Mouse (Mus musculus) kidney, adult 2 months (tissue): Measurements from ENCODE around the gene Tnfrsf25.

ENCODE experiments used
- CTCF ChIP-seq: fragments of 200-500 bp; conservative IDR thresholded peaks from 2 replicates; pipeline ENCODE4 v1.5.1; 2011; ENCODE audit warnings: low read depth, mild to moderate bottlenecking, control low read depth, low read length, moderate library complexity, mixed read lengths; ENCODE audit not compliant: insufficient read depth, insufficient read length
- POLR2A ChIP-seq: fragments of 200-500 bp; IDR thresholded peaks from one replicate; pipeline ENCODE4 v1.6.1; 2011; ENCODE audit warnings: low read depth, low read length, control low read depth

DNA sequence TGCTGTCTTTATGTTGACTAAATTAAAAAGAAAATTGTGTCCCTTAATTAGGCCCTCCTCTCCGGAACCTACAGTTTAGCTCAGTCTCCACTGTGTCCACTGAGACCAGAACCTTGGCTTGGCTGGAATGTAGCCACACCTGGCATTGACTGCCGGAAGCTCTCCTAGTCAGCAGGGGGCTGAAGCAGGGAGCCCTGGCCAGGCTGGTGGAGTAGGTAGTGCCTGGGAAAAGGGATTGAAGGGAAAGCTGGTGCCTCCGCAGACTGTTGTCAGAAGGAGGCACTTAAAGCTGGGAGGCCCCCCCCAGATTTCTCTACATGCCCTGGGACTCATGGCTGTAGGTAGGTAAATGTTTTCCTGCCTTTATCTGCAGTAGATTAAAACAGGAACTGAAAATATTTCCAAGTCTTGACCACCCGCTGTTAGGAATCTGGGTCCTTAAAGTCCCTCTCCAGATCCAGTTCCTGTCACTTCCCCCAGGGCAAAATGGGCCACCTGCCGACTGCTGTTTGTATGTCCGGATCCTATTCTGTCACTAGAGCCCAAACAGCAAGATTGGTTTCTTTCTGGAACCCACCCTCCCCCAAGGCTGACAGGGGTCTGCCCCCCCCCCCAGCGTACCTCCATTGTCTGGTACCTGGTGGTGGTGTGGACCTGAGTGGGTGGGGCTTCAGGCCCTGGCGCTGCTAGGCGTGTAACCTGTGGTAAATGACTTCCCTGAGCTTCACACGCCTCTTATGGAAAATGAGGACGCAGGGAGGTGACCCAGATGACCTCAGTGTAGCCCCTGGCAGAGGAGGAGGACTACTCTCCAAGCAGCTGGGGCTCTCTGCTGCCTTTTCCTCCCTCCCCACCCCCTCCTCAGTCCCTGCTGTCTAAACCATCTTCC lies 17.6 kb upstream of the Tnfrsf25 start:
- no peak for TF ChIP-seq POLR2A
- no peak for TF ChIP-seq CTCF
